Mouse (Mus musculus) spleen, adult 2 months (tissue): ENCODE measurements at regions not wholly inside any gene's neighbourhood (a gene's known extent, or its start where the extent isn't known, plus 50 kb on each side); places are given as distances from the start of the nearest gene placed in this dataset.

Source experiments
- DNase-seq, 2 experiments: peaks; one replicate each; pipeline versions ENCODE4 v3.0.0 to v3.0.0-alpha.2; 2012 to 2021; ENCODE audit warnings: low spot score in 2 of 2, low read depth in 1 of 2
- H3K27ac ChIP-seq: fragments of 200-500 bp; 2 replicates; pipeline ENCODE4 v1.5.1; 2012; ENCODE audit warnings: low read length, inconsistent platforms; ENCODE audit not compliant: insufficient read depth
- H3K27me3 ChIP-seq: fragments of 200-500 bp; 2 replicates; pipeline ENCODE4 v1.6.1; 2012; ENCODE audit warnings: mild to moderate bottlenecking, moderate library complexity, low read length, inconsistent platforms; ENCODE audit not compliant: control insufficient read depth, insufficient read depth
- H3K36me3 ChIP-seq: fragments of 200-500 bp; 2 replicates; pipeline ENCODE4 v1.6.1; 2012; ENCODE audit warnings: mild to moderate bottlenecking, low read length, inconsistent platforms; ENCODE audit not compliant: control insufficient read depth, insufficient read depth
- H3K4me1 ChIP-seq: fragments of 200-500 bp; 2 replicates; pipeline ENCODE4 v1.6.1; 2011; ENCODE audit warnings: inconsistent platforms; ENCODE audit not compliant: control insufficient read depth, insufficient read depth, insufficient read length
- H3K4me3 ChIP-seq: fragments of 200-500 bp; 2 replicates; pipeline ENCODE4 v1.5.1; 2011; ENCODE audit warnings: mild to moderate bottlenecking, inconsistent platforms; ENCODE audit not compliant: insufficient read depth, insufficient read length; ENCODE audit errors: extremely low read depth
- CTCF ChIP-seq: fragments of 200-500 bp; IDR thresholded peaks from 2 replicates; pipeline ENCODE4 v1.5.1; 2011; ENCODE audit warnings: mild to moderate bottlenecking, inconsistent platforms; ENCODE audit not compliant: insufficient read depth, insufficient read length, insufficient replicate concordance; ENCODE audit errors: extremely low read depth
- POLR2A ChIP-seq: fragments of 200-500 bp; IDR thresholded peaks from 2 replicates; pipeline ENCODE4 v1.6.1; 2011; ENCODE audit warnings: low read depth, low read length, inconsistent platforms
- WGBS: fragments of 180-500 bp; shearing (Covaris S2); methylation state at CpG from one replicate; pipeline ENCODE4 v1.1.7; 2018; 5-methylcytosine and 5-hydroxymethylcytosine counted together

GRCm38 (mm10) chr1:125011893-125012292 is 423.6 kb downstream of the Actr3 start:
- DNase-seq: no peak
- no peaks in the 10 kb centered on the region for H3K27me3 ChIP-seq
- H3K36me3 ChIP-seq: no peaks in the 10 kb centered on the region
- H3K4me3 ChIP-seq: no peak overlapping the region
- WGBS: 82% methylated on average over 2 of the region's 2 CpGs
- no peaks in the 10 kb centered on the region for H3K4me1 ChIP-seq
- TF ChIP-seq CTCF: no peak
- TF ChIP-seq POLR2A: no peak
- no peak overlapping the region for H3K27ac ChIP-seq

DNA sequence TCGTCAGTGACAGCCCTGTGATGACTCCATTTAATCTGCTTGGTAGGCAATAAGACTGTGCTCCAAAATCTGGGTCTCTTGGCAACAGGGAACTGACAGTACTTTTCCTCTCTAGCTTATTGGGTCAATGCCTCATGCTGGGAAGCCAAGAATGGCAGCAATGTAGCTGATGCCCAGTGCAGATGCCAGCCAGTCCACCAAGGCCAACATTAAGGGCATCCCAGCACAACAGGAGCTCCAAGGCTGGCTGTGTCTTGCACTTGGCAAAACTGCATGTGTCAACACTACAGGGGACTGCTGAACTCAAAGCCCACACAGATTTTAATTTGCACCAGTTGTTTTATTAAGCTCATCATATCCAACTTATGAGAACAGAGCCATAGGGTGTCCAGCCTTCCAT is 437.9 kb downstream of the Actr3 start:
- H3K27ac ChIP-seq: no peak overlapping the region
- no peaks in the 10 kb centered on the region for H3K27me3 ChIP-seq
- H3K36me3 ChIP-seq: no peaks in the 10 kb centered on the region
- no peak overlapping the region for H3K4me3 ChIP-seq
- no peak for DNase-seq
- 51% methylated on average over 1 of the region's 1 CpGs for WGBS
- no peaks in the 10 kb centered on the region for H3K4me1 ChIP-seq
- no peak for TF ChIP-seq CTCF
- TF ChIP-seq POLR2A: no peak

DNA sequence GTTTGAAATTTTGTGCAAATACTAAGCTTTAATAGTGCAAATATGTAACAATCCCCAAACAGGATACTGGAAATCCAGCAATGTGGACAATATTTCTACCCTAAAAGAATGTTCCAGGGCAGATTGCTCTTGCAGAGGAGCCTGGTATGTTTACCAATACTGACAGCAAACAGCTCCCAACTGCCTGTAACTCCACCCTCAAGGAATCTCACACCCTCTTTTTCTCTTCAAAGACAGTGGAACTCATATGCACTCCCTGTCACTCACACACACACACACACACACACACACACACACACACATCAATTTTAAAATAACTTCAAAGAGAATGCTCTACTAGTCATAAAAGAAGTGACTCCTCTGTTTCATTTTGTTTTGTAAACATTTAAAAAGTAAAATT is 484.7 kb downstream of the Actr3 start:
- no peak for DNase-seq
- TF ChIP-seq POLR2A (no peak), CTCF (no peak)
- H3K36me3 ChIP-seq: no peaks in the 10 kb centered on the region
- no peaks in the 10 kb centered on the region for H3K27me3 ChIP-seq
- no peaks in the 10 kb centered on the region for H3K4me1 ChIP-seq
- no peak overlapping the region for H3K4me3 ChIP-seq
- H3K27ac ChIP-seq: no peak overlapping the region

DNA sequence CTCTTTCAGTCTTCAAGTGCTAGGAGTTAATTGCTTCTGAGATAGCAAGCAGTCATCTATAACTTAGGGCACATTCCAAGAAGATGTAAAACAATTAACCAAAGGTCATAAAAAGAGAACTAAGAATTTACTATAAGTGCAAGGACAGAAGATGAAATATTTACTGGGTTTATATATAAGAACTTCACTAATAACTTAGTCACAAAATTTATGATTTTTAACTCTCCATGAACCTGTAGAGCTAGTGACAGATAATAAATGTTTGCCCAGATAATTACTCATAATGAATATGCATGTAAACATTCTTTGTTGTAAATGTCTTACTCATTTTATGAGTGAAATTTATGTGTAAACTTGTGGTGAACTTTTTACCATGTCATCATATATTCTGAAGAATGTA is 531.2 kb downstream of the Actr3 start:
- TF ChIP-seq CTCF: no peak
- Histone ChIP-seq H3K4me1 (no peaks in the 10 kb centered on the region), H3K27ac (no peak overlapping the region), H3K4me3 (no peak overlapping the region), H3K36me3 (no peaks in the 10 kb centered on the region), H3K27me3 (no peaks in the 10 kb centered on the region)
- DNase-seq: no peak

GRCm38 (mm10) chr1:124871148-124871547 is 564.4 kb downstream of the Actr3 start:
- 90% methylated on average over 3 of the region's 3 CpGs for WGBS
- H3K27ac ChIP-seq: no peak overlapping the region
- TF ChIP-seq CTCF (no peak), POLR2A (no peak)
- no peaks in the 10 kb centered on the region for H3K27me3 ChIP-seq
- H3K4me3 ChIP-seq: no peak overlapping the region
- H3K4me1 ChIP-seq: no peaks in the 10 kb centered on the region
- no peak for DNase-seq
- no peaks in the 10 kb centered on the region for H3K36me3 ChIP-seq

- TF ChIP-seq POLR2A: no peak
- TF ChIP-seq CTCF: no peak
- Histone ChIP-seq H3K4me1 (no peaks in the 10 kb centered on the region), H3K27me3 (no peaks in the 10 kb centered on the region), H3K36me3 (no peaks in the 10 kb centered on the region), H3K4me3 (no peak overlapping the region), H3K27ac (no peak overlapping the region)
- 82% methylated on average over 3 of the region's 3 CpGs for WGBS
- no peak for DNase-seq
Observed at GRCm38 (mm10) chr1:124866248-124866647, 569.3 kb downstream of the Actr3 start.

DNA sequence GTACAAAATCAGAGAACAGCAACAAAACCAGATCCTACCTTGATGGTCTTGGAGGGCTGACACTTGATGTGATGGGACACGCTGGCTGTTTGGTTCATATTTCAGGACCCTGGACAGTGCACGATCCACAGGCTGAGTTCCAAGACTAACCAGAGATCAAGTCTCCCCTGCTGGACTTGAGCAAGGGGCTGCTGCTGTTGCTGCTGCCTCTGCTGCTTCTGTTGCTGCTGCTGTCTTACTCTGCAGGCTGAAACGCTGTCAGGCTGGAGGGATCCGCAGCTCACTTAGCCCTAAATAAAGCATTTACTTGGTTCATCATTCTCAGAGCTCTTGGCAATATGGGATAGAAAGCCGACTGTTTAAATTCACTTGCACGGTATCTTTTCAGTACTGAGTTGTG is 589.8 kb downstream of the Actr3 start:
- H3K27ac ChIP-seq: no peak overlapping the region
- WGBS: 67% methylated on average over 6 of the region's 6 CpGs
- no peak for DNase-seq
- no peak for TF ChIP-seq POLR2A
- TF ChIP-seq CTCF: no peak
- H3K36me3 ChIP-seq: no peaks in the 10 kb centered on the region
- no peaks in the 10 kb centered on the region for H3K4me1 ChIP-seq
- H3K4me3 ChIP-seq: no peak overlapping the region
- no peaks in the 10 kb centered on the region for H3K27me3 ChIP-seq
